Mouse (Mus musculus) kidney, postnatal 14 days (tissue): Measurements from ENCODE around the gene Rab40c.
"Not testable (repeated sequence)": the region's sequence is repeated elsewhere in the genome, so short reads cannot be mapped to it uniquely, and the experiment has no call there.

Experiments
- DNase-seq: peaks from one replicate; pipeline ENCODE4 v3.0.0; 2022; ENCODE audit warnings: mixed read lengths

Gene Rab40c

DNA sequence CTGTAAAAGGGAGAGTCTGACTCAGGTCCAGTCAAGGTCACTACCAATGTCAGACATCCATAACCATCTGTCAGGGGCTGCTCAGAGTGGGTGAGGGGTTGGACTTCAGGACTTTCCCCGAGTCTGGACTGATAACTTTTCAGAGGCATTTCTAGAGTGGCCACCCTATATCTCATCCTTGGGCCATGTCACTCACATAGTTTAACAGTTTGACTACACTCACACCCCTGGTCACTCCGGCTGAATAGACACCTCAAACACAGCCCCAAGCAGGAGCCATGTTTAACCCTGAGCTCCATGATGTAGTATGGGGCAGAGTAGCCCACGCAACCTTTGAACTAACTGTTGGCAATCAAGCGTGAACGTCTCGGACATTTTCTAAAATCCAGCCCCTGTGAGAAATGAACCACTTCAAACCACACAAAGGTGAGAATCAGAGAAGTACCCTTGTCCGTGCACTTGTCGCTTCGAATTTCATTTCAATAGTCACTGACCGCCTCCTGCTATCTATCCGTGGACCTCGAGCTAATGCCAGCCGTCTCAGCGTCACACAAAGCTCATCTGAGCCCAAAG lies 45.3 kb downstream of the Rab40c start:
- DNase-seq = peak; percentile 50

DNA sequence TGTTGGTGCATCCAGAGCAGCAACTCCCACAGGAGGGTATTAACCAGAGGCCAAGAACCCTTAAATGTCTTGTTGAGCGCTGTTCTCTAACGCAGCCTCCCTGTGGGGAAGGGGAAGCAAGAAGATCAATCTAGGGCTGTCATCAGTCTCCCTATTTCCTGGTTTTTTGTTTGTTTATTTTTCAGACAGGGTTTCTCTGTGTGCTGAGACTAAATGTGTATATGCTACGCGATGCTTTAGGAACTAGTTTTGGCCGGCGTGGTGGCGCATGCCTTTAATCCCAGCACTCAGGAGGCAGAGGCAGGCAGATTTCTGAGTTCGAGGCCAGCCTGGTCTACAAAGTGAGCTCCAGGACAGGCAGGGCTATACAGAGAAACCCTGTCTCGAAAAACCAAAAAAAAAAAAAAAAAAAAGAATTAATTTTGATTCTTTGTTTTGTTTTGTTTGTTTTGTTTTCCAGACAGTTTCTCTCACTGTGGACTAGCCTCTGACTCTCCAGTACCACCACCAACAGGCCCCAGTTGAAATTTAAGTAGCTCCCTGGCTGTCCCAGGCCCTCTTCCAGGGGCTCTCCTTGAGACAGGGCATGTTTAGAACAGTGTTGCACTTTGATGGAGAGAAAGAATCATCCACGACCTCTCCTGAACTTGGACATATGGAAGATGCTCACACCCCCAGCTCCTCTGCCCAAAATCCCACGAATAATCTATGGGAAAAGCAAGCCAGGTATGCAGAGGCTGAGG lies 46.0 kb downstream of the Rab40c start:
- no peak for DNase-seq

DNA sequence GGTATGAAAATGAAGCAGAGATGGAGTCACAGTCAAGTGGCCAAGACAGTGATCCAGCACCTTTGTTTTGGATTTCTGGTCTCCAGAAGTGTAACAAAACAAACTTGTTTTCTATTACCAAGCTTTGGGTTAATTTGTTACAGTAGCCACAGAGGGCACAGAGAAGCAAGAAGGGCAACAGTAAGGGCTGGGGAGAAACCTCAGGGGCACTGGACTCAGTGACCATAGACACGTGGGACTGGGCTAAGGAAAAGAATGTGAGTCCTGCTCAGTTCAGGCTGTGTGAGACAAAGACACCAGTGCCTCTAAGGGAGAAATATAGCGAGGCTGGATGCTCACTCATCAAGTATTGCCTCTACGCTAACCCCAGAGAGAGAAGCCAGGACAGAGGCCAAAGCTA lies 46.9 kb downstream of the Rab40c start:
- DNase-seq = no peak

DNA sequence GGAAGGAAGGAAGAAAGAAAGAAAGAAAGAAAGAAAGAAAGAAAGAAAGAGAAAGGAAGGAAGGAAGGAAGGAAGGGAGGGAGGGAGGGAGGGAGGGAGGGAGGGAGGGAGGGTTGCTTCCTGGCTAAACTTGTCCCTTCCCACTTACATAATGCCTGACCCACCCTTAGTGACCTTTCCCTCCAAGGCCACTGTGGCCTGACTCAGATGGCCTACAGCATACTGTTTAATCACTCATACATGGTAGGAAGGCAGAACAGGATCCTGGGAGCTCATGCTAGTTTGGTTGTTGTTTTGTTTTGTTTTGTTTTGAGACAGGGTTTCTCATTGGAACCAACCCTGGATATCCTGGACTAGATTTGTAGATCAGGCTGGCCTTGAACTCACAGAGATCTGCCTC lies 48.0 kb downstream of the Rab40c start:
- not testable (repeated sequence) for DNase-seq

DNA sequence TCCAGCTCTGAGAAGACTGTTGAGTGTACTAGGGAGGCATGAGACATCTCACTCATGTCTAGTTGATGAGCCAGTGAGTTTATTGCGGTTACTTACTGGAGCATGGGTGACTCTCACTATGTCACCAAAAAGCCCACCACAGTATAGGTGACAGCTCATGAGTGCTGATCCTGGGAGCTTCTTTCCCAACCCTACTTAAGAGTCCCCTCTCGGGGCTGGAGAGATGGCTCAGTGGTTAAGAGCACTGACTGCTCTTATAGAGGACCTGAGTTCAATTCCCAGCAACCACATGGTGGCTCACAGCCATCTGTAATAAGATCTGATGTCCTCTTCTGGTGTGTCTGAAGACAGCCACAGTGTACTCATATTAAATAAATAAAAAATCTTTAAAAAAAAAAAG lies 49.6 kb downstream of the Rab40c start:
- DNase-seq = no peak

DNA sequence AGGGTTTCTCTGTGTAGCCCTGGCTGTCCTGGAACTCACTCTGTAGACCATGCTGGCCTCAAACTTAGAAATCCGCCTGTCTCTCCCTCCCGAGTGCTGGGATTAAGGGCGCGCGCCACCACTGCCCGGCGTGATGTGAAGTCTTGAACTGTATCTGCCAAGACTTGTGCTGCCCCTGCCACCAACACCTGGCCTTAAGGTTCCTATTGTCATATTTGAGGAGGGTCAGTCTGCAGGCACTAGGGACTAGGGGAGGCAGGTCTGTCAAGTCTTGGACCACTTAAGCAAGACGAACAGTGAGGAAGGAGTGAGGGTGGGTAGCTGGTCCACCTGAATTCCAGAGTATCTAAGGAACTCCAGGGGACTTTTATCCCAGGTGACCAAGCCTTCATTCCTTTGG lies 50.0 kb downstream of the Rab40c start:
- DNase-seq = no peak

DNA sequence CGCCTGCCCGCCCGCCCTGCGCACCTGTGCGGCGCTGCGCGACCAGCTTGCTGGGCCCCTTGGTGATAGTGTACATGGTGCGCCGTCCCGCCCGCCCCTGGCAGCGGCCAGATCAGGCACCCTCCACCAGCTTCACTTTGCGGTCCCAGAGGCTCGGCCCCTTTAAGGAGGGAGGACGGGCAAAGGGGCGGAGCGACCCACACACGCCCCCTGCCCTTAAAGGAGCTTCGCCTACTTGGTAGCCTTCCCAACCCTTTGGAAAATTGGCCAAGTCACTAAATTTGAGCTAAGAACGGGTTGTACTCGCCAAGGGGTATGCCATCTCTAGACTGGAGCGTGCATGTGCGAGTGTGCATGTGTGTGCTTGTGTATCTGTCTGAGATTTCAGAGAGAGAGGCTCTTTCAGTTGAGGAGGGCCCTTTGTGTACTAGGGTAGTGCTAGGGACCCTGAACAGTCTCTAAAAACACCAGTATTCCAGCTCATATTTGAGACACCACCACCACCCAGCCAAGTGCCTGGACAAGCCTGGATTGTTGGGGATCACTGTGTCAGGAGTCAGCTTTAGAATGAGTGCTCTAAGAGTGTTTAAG lies 50.8 kb downstream of the Rab40c start, which contains the start of gene Mcrip2:
Gene Mcrip2 (minus strand): TSS at position 164 of the 591 bp plus-strand sequence.
- DNase-seq = peak; percentile 92

DNA sequence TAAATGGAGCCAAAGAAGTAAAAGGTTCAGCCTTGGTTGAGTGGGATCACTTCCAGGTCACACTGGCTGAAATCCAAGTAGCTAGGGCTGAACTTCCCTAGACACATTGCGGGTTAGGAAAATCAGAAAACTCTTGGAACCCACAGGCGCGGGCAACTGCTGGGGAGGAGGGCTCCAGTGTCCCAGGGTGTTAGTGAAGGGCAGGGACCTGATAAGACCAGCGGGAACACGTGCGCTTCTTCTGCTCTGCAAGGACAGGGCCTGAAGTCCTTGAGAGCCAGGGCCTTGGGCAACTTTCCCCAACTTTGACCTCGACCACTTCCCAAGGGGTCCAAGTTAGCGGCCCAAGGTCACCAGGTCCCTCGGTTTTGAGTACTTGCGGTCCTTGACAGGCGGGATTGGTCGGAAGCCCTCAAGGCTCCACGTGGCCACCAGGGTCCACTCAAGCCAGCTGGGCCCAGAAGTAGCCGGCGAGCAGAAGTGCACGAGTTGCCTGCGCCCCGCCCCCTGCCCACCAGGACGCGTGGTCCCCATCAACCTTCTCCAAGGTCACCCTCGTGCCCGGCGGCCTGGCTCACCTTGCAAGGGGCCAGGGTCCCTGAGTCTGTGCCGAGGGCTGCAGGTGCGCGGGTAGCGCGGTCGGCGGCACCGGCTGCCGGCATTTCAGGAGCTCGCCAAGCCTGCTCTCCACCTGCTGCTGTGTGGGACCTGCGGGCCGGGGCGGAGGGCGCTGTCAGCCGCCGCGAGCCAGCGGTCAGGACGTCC lies 51.5 kb downstream of the Rab40c start:
- DNase-seq = peak; percentile 80

DNA sequence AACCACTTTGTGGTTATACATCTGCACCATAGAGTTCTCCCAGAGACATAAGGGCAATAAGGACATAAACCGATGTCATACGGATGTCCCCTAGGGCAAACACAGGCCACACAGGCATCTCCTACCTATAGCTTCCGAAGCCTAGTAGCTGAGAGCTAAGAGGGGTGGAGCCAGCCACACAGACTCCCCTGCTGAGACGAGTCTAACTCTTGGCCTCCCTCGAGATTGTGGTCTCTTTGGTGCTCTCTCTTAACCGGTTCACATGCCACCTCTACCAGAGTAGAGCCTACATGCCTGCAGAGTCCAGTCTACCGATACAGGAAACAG lies 52.1 kb downstream of the Rab40c start:
- no peak for DNase-seq

DNA sequence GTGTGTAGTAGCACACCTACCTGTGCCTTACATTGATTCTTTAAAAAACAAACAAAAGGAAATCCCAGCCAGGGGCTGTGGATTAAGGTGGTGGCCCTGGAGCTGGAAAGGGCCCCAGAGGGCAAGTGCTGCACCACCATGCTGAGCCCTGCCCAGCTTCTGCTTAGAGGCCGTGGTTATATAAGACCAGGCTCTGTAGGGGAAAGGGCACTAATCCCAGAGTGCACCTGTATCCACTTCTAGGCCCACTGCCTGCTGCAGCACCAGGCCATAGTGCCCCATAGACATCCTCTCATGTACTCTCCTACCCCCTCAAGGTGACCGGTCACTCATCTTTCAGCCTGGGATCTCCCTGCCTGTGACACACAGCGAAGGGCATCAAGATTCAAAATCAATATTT lies 53.4 kb downstream of the Rab40c start:
- peak; percentile 52 for DNase-seq

DNA sequence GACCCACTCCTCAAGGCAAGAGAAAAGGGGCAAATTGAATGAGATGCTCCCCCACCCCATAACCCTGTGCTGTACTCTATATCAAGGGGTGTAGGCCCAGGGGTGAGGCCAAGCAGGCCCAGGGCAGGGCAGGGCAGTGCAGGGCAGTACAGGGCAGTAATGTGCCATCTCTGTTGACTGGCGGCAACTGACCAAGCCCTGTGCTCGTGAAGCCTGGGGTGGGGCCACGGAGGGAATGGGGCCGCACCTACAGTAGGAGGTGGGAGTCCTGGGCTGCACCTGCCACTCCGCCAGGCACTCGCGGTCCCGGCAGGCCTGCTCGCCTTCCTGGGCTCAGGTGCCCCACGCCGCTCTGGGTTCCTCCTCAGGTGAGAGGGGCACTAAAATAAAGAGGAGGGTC lies 54.2 kb downstream of the Rab40c start:
- no peak for DNase-seq

DNA sequence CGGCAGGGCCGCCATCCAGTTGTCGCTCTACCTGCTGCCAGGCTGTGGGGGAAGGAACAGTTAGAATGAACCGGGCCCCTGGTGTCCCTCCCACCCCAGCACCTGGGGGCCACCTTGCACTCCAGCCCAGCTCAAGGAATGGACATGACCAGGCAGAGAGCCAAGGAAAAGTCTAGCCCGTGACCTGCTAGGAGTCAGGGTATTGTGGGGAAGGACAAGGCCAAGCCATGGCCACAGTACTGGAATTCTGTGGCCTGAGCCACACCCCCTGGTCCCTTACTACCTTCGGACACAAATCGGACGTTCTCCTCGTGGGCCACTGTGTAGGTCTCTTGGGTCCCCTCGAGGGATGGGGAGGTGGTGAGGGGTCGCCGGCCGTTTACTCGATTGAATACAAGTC lies 55.2 kb downstream of the Rab40c start:
- DNase-seq = peak; percentile 54

DNA sequence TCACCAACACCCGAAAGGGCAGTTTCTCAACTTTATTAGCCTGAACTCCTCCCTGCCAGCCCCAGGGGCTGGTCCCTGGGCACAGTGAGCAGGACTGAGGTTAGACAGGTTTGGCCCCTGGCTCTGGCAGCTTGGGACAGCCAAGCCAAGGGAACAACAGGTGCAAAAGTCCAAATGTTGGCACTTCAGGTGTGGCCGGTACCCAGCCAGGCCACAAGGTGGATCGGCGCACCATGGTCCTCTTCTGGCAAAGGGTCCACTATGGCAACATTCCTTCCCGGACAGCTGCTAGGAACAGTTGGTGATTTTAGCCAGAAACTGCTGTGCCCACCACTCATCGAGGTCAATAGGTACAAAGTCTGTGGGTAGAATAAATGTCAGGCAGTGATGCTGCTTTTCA lies 55.8 kb downstream of the Rab40c start:
- DNase-seq = peak; percentile 48

DNA sequence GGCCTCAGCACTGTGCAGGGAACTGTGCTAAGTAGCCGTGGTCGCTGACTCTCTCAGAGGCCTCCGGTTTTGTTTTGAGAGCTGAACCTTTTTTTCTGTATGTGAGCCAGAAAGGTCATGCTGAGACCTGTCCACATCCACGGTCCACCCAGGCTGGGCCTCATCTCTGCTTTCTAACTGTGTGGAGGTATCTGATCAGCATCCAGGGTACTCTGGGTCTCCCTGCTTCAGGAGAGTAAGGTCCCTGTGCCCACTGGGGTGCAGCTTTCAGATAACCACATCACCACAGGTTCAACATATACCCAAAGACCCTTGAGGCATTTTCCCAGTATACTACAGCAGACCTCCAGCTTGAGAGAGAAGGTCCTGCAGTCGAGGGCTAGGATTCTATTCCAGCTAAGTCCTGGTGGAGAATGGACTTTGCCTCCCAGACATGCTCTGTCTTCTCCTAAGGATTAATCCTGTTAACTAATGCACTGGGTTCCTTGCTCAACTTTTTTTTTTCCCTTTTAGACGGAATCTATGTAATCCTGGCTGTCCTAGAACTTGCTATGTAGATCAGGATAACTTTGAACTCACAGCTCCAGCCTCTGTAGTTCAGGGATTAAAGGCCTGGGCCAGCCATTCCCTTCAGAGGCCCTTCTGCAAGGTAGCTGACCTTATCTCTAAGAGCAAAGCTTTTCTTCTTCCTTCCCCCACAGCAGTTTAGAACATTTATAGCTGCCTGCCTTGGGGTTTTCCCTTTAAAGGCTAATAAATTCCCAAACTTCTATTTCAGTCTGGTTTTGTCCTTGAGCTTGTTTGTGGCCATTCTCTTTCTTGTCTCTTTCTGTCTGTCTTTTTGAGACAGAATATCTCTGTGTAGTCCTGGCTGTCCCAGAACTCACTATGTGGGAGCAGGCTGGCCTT lies 57.6 kb downstream of the Rab40c start:
- no peak for DNase-seq

DNA sequence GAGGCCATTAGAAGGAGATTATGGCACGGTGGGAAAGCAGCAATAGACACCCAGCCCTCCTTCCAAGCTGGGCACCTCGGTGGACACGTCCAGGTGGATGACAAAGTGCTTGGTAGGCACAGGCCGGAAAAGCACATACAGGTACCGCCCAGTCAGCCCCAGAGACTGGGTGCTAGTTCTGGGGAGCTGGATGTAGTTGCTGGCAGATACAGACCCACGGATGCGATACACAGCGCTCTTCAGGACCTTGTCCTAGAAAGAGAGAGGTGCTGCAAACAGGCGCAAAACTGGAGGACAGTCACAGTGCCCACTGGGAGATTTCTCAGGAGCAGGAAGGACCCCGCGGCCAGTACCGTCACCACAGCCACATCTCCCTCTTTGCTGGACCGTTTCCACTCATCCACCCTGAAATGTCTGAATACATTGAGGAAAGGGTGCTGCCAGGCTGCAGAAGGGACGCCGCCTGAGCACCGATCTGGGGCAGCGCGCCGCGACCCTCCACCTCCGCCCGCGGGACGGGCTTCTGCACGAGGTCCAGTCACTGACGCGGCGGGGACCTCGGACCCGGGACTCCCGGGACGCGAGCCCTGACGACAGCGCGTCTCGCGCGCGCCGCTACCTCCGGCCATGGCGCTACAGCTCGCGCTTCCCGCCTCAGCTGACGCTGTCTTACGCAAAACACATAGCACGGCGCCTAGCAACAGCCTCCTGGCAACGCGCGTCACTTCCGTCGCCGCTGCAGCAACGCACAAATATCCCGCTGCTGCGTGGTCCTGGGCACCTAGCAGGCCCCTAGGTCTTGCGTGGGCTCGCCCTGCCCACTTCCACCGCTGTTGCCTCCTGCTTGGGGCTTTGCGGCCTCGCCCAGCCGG lies 58.5 kb downstream of the Rab40c start, which contains the start of gene Wdr90:
Gene Wdr90 (minus strand): TSS at position 670 of the 872 bp plus-strand sequence.
- DNase-seq = peak; percentile 95

DNA sequence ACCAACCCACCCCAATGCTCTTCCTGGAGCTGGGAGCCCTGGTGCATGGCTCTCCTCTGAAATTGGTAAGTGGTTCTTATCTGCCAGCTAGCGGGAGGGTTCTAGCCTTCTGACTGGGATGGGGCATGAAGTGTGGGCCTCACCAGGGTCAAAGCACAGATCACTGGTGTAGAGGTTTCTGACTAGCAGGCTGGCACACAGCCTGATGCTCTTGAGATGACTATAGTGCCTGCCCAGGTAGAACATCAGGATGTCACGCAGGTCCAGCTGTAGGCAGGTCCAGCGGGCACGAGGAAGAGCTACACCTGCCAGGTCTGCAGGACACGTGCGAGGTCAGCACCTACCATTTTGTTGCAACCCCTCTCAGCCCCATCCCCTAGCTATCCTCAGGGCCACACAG lies 59.3 kb downstream of the Rab40c start:
- DNase-seq = no peak

DNA sequence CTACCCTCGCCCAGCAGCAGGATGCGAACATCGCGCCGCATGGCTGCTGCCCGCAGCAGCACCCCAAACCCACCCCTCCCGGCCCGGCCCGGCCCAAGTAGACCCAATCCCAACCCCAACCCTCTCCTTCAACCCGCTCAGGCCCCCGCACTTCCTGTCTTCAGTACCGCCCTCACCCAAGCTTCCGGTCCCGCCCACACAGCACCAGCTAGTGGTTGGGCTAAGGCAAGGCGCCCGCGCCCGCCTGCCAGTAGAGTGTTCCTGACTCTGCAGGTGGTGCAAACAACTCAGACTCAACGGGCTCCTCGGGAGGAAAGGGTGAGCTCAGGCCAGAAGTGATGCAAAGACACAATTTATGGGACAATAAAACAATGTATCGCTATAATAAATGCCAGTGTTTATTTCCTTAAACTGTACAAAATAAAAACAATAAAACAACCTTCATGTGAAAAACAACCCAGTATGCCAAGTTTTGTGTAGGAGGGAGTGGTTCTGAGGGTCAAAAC lies 75.1 kb downstream of the Rab40c start, which contains the start of gene Rhot2:
Gene Rhot2 (minus strand): TSS at position 456 of the 506 bp plus-strand sequence.
- DNase-seq = peak; percentile 96

DNA sequence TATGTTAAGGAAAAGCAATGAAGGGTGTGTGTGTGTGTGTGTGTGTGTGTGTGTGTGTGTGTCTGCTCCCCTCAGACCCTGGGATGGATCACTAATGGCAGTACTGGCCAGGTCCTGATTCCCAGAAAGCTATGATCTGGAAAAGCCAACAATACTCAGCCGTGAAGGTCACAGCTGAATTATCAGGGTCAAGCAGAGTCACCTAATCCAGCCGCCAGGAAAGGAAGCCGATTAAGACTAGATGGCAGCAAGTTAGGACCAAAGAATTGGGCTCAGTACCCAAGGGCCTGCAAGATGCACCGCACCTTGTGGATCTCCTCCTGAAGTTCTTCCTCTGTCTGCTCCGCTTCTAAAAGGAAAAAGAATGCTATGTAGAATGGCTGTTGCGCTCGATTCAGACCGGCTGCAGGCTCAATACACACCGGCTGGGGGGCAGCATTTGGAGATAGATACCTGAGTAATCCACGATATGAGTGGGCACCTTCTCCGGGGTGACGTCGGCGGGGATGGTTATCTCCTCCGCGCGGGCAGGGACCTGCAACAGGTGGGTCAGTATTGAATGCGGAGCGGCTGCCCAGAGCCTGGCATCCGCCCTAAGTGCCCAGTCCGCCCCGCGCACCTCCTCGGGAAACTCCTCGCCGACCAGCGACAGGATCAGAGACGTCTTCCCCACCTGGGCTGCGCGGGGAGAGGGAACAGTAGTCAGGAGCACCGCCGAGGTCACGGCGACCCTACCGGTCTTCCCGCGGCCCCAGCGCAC lies 75.7 kb downstream of the Rab40c start:
- DNase-seq = no peak

DNA sequence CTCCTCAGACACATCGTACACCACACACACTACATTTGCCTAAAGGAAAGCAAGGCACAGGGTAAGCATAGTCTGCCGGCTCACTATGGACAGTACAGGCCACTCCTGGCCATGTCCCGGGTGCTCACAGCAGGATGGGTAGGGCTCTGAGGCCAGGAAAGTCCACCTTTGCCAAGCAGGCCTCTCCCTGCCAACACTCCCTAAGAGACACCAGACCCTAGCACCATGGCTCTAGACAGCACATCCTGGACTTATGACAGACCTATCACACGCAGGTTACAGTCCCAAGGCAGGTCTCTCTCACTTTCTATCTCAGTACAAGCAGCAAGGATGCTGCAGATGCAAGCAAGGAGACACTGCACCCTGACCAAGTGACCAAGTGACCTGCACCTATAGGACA lies 76.4 kb downstream of the Rab40c start:
- DNase-seq = no peak

DNA sequence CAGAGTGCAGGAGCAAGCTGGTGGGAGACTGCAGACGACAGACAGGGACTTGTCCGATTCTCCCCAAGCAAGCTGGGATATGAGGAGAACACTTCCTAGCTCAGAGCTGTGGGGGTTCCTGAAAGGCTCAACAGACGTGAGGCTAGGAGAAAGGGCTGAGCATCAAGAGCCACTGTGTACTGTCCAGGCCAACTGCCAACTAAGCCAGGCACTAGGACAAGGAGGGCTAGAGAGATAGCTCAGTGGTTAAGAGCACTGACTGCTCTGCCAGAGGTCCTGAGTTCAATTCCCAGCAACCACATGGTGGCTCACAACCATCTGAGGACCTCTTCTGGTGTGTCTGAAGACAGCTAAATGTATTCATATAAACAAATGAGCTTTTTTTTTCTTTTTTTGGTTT lies 77.0 kb downstream of the Rab40c start:
- DNase-seq = no peak
